Mouse (Mus musculus) bone marrow, adult 2 months (tissue): ENCODE results near the gene Gpr85.
"Not testable (repeated sequence)": the region's sequence is repeated elsewhere in the genome, so short reads cannot be mapped to it uniquely, and the experiment has no call there.

ENCODE experiments used
- CTCF ChIP-seq: fragments of 200-500 bp; IDR thresholded peaks from 2 replicates; pipeline ENCODE4 v1.5.1; 2011; ENCODE audit warnings: low read length, control low read depth; ENCODE audit not compliant: control insufficient read depth, insufficient read depth
- POLR2A ChIP-seq: fragments of 200-500 bp; IDR thresholded peaks from 2 replicates; pipeline ENCODE4 v1.6.1; 2011; ENCODE audit warnings: low read depth, mild to moderate bottlenecking, control low read depth, low read length, borderline replicate concordance; ENCODE audit not compliant: control insufficient read depth

DNA sequence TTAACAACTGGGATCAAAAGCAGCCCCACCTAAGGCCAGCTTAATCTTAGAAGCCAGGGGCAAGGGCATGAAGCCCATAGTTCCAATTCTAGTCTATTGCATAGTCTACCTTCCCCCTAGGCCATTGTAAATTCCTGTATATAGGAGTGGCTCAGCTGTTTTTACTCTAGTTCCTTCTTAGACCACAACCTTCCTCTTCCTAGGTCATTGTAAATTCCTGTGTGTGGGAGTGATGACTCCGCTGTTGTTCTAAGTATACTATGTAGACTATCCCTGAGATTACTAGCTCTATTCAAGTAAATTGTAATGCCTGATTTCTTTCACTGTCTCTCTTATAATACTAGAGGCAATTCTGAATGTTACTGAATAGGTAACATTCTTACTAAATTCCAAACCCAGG, 6.3 kb upstream of the Gpr85 start:
- TF ChIP-seq POLR2A, CTCF: not testable (repeated sequence)
